Mouse (Mus musculus) left cerebral cortex, adult 11 months (tissue): ENCODE results near the gene Srpk1.
A peak's percentile ranks its signal among the peaks of the same experiment; 100 is the strongest.
"Not testable (repeated sequence)": the region's sequence is repeated elsewhere in the genome, so short reads cannot be mapped to it uniquely, and the experiment has no call there.

Source experiments
- DNase-seq: peaks from one replicate; pipeline ENCODE4 v3.0.0; 2022; ENCODE audit warnings: low spot score

The Srpk1 gene

GRCm38 (mm10) chr17:28554021-28554420, 68.5 kb downstream of the Srpk1 start:
- DNase-seq: not testable (repeated sequence)

DNA sequence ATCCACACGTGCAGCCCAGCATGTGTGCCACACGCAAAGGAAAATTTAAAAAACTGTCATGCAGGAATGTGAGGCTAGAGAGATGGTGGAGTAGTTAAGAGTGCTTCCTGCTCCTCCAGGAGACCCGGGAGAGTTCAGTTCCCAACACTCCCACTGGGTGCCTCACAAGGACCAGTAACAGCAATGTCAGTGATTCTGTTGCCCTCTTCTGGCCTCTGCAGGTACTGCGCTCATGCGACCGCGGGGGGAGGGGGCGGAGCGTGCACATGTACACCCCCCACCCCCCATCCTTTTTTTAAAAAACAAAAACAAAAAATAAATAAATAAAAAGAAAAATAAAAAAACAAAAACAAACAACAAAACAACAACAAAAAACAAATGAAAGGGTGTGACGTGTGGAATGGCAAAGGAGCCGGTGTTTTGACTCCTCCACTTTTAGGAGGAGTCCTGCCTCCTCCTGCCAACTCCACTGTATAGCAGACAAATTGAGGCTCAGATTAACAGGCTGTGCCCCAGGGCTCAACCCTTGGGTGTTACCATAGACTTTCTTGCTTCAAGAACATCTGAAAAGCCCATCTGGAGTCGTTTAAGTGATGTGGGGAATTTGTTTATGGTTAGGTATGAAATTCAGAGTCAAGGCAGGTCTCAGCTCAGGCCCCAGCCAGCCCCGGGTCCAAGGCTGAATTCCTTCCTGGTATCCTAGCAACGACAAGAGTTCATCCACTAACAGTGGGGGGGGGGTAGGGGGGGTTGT, 69.3 kb downstream of the Srpk1 start:
- peak; percentile 46 for DNase-seq

DNA sequence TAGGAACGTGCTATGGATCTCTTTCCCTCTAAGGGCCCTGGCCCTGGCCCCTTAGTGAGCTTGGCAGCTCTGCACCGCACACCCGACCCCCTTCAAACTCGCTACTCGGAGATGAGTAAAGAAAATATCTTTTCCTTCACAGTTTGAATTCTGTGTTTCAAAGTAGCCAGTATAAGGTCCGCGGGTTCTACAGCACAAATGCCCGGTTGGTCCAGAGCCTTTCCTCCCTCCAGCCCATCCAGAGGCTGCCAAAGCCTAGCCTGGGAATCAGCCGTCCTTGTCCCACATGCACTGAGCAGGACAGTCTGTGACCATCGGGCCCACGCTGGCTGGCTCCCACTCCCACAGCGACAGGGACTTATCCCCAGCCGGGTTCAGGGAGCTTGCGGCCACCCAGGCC, 73.4 kb downstream of the Srpk1 start, which contains the start of gene Clpsl2:
Clpsl2 (plus strand) TSS at position 301 of the 400 bp plus-strand sequence.
- DNase-seq: no peak

GRCm38 (mm10) chr17:28548550-28548949, 74.0 kb downstream of the Srpk1 start:
- no peak for DNase-seq

GRCm38 (mm10) chr17:28546925-28547324, 75.6 kb downstream of the Srpk1 start:
- no peak for DNase-seq

- no peak for DNase-seq
These were observed 84.6 kb downstream of the Srpk1 start for GRCm38 (mm10) chr17:28537881-28538280.
